Mouse (Mus musculus) limb, embryonic 15.5 days (tissue): Measurements from ENCODE around the gene Spx. TPM values are rescaled to one million over a fixed set of nuclear protein-coding genes. Genes with fewer than 3 reads are reported as not detected.

Experiments
- ATAC-seq: fragments of 200-750 bp; cut with Nextera tagmentation; 2 replicates; pipeline ENCODE4 v1.8.0; 2017; ENCODE audit warnings: low read depth, moderate TSS enrichment; ENCODE audit not compliant: insufficient number of reproducible peaks, low FRiP score, low TSS enrichment
- H3K27ac ChIP-seq: fragments of 300-500 bp; sonication (generic); 2 replicates; pipeline ENCODE4 v1.5.1; 2015; ENCODE audit warnings: moderate library complexity, mild to moderate bottlenecking, inconsistent platforms
- H3K27me3 ChIP-seq: fragments of 300-500 bp; sonication (generic); 2 replicates; pipeline ENCODE4 v1.6.1; 2015; ENCODE audit warnings: inconsistent platforms
- H3K36me3 ChIP-seq: fragments of 300-500 bp; sonication (generic); 2 replicates; pipeline ENCODE4 v1.6.1; 2015; ENCODE audit warnings: inconsistent platforms
- H3K4me1 ChIP-seq: fragments of 300-500 bp; sonication (generic); 2 replicates; pipeline ENCODE4 v1.6.1; 2015; ENCODE audit warnings: inconsistent platforms
- H3K4me2 ChIP-seq: fragments of 300-500 bp; sonication (generic); 2 replicates; pipeline ENCODE4 v1.6.1; 2015; ENCODE audit warnings: mild to moderate bottlenecking, inconsistent platforms
- H3K4me3 ChIP-seq: fragments of 300-500 bp; sonication (generic); 2 replicates; pipeline ENCODE4 v1.5.1; 2015; ENCODE audit warnings: mild to moderate bottlenecking, inconsistent platforms
- H3K9ac ChIP-seq: fragments of 300-500 bp; sonication (generic); 2 replicates; pipeline ENCODE4 v1.6.1; 2015; ENCODE audit warnings: inconsistent platforms
- H3K9me3 ChIP-seq: fragments of 300-500 bp; sonication (generic); 2 replicates; pipeline ENCODE4 v1.6.1; 2016; ENCODE audit warnings: inconsistent platforms
- WGBS: fragments of 180-500 bp; shearing (Covaris S2); methylation state at CpG from one replicate; pipeline ENCODE4 v1.1.7; 2015; 5-methylcytosine and 5-hydroxymethylcytosine counted together
- polyA plus RNA-seq: library from polyadenylated mRNA; unstranded; fragments of >200 nt; fragmentation: Nextera tagmentation; extraction: Ambion mirVana; gene quantifications from 2 replicates; pipeline ENCODE4 v1.2.1, GENCODE M21; 2015

Spx gene
- polyA plus RNA-seq, 1 experiment from 2014 or later, result 0.76 TPM

- H3K9ac ChIP-seq, result peak within 1 kb of the TSS; percentile 92
- H3K27me3 ChIP-seq, result no peaks in the 10 kb centered on the region
- H3K4me3 ChIP-seq, result peak within 1 kb of the TSS; percentile 96
- peaks cover 27% of the 10 kb centered on the region for H3K4me1 ChIP-seq
- peak within 1 kb of the TSS; percentile 74 for H3K27ac ChIP-seq
- H3K36me3 ChIP-seq, result no peaks in the 10 kb centered on the region
- no peaks in the 10 kb centered on the region for H3K9me3 ChIP-seq
- peak within 1 kb of the TSS; percentile 67 for H3K4me2 ChIP-seq
- WGBS, result under 1% methylated on average over 83 of the region's 87 CpGs
- peak; percentile 99 for ATAC-seq
Measured at GRCm38 (mm10) chr6:142387011-142387754, 26.1 kb upstream of the Spx start, which contains the start of the genes Recql and Golt1b. Recql (minus strand) TSS chr6:142387087. Golt1b (plus strand) TSS chr6:142387221.

GRCm38 (mm10) chr6:142387755-142388271, 25.4 kb upstream of the Spx start:
- Histone ChIP-seq H3K27me3 (no peaks in the 10 kb centered on the region), H3K9ac (peak overlapping the region; percentile 92), H3K4me1 (peaks cover 27% of the 10 kb centered on the region), H3K4me3 (peak overlapping the region; percentile 96), H3K36me3 (peaks cover 1% of the 10 kb centered on the region), H3K4me2 (peak overlapping the region; percentile 67), H3K27ac (peak overlapping the region; percentile 74; the same call in 1 of the 2 replicates), H3K9me3 (no peaks in the 10 kb centered on the region)
- ATAC-seq, result no peak
- WGBS, result 16% methylated on average over 8 of the region's 8 CpGs

GRCm38 (mm10) chr6:142389101-142389500, 24.1 kb upstream of the Spx start:
- ATAC-seq, result no peak
- Histone ChIP-seq H3K4me3 (no peak overlapping the region), H3K9ac (no peak overlapping the region), H3K4me2 (no peak overlapping the region), H3K27ac (no peak overlapping the region), H3K27me3 (no peaks in the 10 kb centered on the region), H3K4me1 (peaks cover 27% of the 10 kb centered on the region), H3K9me3 (no peaks in the 10 kb centered on the region), H3K36me3 (peaks cover 13% of the 10 kb centered on the region)
- WGBS, result 84% methylated on average over 2 of the region's 2 CpGs

- 69% methylated on average over 5 of the region's 5 CpGs for WGBS
- Histone ChIP-seq H3K9me3 (no peaks in the 10 kb centered on the region), H3K4me3 (no peak overlapping the region)
Measured at GRCm38 (mm10) chr6:142392312-142392711, 20.9 kb upstream of the Spx start.

DNA sequence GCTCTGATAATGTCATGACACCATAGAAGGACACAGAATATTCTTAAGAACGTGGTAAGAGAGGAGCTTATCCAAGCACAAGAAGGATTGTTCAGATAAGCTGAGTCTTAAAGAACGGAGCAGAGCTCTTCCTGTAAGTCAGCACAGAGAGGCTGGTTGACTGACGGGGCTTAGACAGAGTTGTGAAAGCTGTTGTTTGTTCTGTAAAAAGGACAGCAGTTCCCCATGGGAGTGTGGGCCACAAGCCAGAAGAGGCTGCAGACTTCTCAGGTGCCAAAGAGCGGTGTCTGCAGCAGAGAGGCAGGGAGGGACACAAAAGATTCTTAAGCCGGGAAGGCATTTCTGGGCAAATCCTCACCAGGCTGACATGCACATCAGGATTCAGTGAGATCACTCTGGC, 18.6 kb upstream of the Spx start:
- no peak for ATAC-seq

More at GRCm38 (mm10) chr6:142392312-142392711, 20.9 kb upstream of the Spx start:
- Histone ChIP-seq H3K36me3 (peaks cover 39% of the 10 kb centered on the region), H3K9ac (no peak overlapping the region), H3K27ac (no peak overlapping the region), H3K4me1 (peaks cover 21% of the 10 kb centered on the region), H3K4me2 (no peak overlapping the region), H3K27me3 (no peaks in the 10 kb centered on the region)
- no peak for ATAC-seq

DNA sequence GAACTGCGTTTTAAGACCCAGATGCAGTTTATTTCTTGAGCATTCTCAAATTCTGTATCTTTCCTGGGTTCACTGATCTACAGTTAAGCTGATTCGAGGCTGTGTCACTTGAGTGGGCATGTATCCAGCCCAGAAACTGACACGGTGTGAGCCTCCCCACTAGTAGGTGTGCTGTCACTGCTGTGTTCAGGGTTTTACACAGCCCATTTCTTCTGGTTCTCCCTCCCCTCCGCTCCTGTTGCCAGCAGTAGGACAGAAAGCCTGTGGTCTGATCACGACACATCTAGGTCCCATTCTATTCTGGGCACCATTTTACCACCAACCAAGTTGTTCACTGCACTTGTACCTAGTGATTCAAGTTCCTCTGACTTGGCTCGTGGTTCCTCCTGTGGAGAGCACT, 17.5 kb upstream of the Spx start:
- no peaks in the 10 kb centered on the region for H3K27me3 ChIP-seq
- H3K4me3 ChIP-seq, result no peak overlapping the region
- peaks cover 5% of the 10 kb centered on the region for H3K4me1 ChIP-seq
- H3K4me2 ChIP-seq, result no peak overlapping the region
- no peak overlapping the region for H3K27ac ChIP-seq
- H3K9me3 ChIP-seq, result no peaks in the 10 kb centered on the region
- no peak for ATAC-seq
- H3K36me3 ChIP-seq, result peaks cover 47% of the 10 kb centered on the region
- no peak overlapping the region for H3K9ac ChIP-seq
- WGBS, result 92% methylated on average over 6 of the region's 6 CpGs

More for the DNA sequence above, 18.6 kb upstream of the Spx start:
- no peaks in the 10 kb centered on the region for H3K27me3 ChIP-seq
- H3K4me1 ChIP-seq, result peaks cover 5% of the 10 kb centered on the region
- peaks cover 39% of the 10 kb centered on the region for H3K36me3 ChIP-seq
- H3K27ac ChIP-seq, result no peak overlapping the region
- H3K4me3 ChIP-seq, result no peak overlapping the region
- H3K9me3 ChIP-seq, result no peaks in the 10 kb centered on the region
- H3K9ac ChIP-seq, result no peak overlapping the region
- H3K4me2 ChIP-seq, result no peak overlapping the region
- 91% methylated on average over 5 of the region's 5 CpGs for WGBS

DNA sequence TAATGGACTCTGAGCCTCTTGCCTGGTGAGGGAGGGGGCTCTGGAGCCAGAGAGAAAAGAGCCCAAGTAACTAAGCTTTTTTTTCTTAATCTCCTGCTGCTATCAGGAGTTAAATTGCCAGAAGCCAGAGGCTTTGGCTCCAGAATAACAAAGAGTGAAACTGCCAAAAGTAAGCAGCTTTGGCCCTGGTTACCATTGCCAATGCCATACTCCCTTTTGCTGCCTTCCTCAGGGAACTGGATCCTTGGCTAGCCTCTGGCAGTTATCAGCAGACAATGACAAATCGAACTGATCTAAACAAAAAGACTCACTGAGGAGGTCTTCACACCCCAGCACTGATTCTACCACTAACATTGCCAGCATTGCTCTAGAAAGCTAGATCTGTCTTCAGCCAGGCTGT, 2.1 kb upstream of the Spx start:
- Histone ChIP-seq H3K4me1 (peaks cover 5% of the 10 kb centered on the region), H3K4me3 (no peak overlapping the region), H3K27ac (no peak overlapping the region), H3K36me3 (no peaks in the 10 kb centered on the region; the same call in 1 of the 2 replicates), H3K9ac (no peak overlapping the region), H3K4me2 (no peak overlapping the region), H3K9me3 (no peaks in the 10 kb centered on the region), H3K27me3 (peaks cover 24% of the 10 kb centered on the region)
- no peak for ATAC-seq
- 38% methylated on average over 1 of the region's 1 CpGs for WGBS

- no peak overlapping the region for H3K4me2 ChIP-seq
- no peak overlapping the region for H3K9ac ChIP-seq
- WGBS, result 13% methylated on average over 12 of the region's 12 CpGs
- no peak overlapping the region for H3K4me3 ChIP-seq
- H3K4me1 ChIP-seq, result peaks cover 5% of the 10 kb centered on the region
- H3K27ac ChIP-seq, result no peak overlapping the region
- H3K27me3 ChIP-seq, result peaks cover 24% of the 10 kb centered on the region
- peaks cover 3% of the 10 kb centered on the region; the same call in 1 of the 2 replicates for H3K36me3 ChIP-seq
- H3K9me3 ChIP-seq, result no peaks in the 10 kb centered on the region
- ATAC-seq, result no peak
Measured at GRCm38 (mm10) chr6:142413845-142414244, 604 bp downstream of the Spx start.

- Histone ChIP-seq H3K27ac (no peak overlapping the region), H3K36me3 (peaks cover 3% of the 10 kb centered on the region; the same call in 1 of the 2 replicates), H3K4me2 (peak overlapping the region; percentile 24; the same call in 1 of the 2 replicates), H3K9me3 (no peaks in the 10 kb centered on the region), H3K27me3 (peaks cover 24% of the 10 kb centered on the region), H3K4me3 (peak overlapping the region; percentile 11), H3K4me1 (peaks cover 5% of the 10 kb centered on the region), H3K9ac (no peak overlapping the region)
- WGBS, result under 1% methylated on average over 24 of the region's 24 CpGs
- no peak for ATAC-seq
Measured at GRCm38 (mm10) chr6:142414597-142414996, 1.4 kb downstream of the Spx start.

DNA sequence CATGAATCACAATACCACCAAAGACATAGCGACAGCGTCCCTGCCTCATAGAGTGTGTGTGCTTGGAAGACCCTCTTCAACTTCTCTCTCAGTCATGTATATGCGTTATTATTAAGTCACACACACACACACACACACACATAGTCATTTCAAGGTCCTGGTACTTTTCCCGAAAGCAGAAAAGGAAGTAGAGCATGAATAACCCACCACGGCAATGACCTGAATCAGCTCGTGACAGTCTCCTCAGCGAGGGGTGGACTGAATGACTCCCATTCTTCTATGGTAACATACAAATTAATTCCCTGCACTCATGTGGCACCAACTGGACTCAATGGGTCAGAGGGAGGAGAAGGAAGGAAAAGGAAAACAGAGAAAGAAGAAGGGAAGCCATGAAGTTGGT, 11.7 kb downstream of the Spx start:
- Histone ChIP-seq H3K9me3 (no peaks in the 10 kb centered on the region), H3K4me1 (no peaks in the 10 kb centered on the region), H3K27ac (no peak overlapping the region), H3K4me3 (no peak overlapping the region), H3K9ac (no peak overlapping the region), H3K27me3 (no peaks in the 10 kb centered on the region), H3K36me3 (no peaks in the 10 kb centered on the region), H3K4me2 (no peak overlapping the region)
- no peak for ATAC-seq
- 71% methylated on average over 7 of the region's 7 CpGs for WGBS

DNA sequence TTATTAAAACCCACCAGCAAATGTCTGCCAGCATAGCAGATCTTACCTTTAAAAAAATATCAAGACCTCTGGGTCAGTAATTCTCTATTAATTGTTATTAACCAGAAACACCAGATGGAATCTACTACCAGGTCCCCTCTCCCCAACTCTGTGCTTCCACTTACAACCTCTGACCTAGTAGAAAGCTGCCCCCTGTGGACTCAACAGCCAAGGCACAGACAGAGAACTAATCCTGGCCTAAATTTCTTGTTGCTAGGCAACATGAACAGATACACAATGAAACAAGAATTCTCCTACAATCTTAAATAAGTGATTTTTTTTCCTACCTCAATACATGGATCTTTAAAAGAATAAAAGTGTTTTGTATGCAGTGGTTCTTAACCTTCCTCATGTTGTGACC, 15.8 kb downstream of the Spx start:
- Histone ChIP-seq H3K9me3 (no peaks in the 10 kb centered on the region), H3K4me2 (no peak overlapping the region), H3K4me3 (no peak overlapping the region), H3K4me1 (no peaks in the 10 kb centered on the region), H3K27me3 (no peaks in the 10 kb centered on the region), H3K9ac (no peak overlapping the region), H3K36me3 (no peaks in the 10 kb centered on the region), H3K27ac (no peak overlapping the region)
- no peak for ATAC-seq

DNA sequence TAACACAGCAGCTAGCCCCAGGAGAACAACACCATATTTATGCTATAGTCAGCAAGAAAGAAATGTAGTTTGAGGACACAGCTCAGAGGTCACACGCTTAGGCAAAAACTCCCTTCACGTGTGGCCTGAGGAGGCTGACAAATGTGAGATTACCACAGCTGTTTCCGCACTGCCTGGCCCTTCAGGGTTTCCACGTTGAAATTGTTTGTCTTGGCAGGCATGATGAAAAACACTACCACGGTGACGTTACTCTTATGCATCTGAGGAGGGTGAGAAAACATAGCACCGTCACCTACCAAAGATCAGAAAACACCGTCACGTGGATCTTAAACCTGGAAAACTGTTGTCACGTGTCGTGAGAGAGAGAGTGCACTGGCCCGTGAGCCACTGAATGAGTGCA, 38.1 kb downstream of the Spx start:
- no peak for ATAC-seq
- no peaks in the 10 kb centered on the region for H3K36me3 ChIP-seq
- no peaks in the 10 kb centered on the region for H3K4me1 ChIP-seq
- no peak overlapping the region for H3K4me2 ChIP-seq
- H3K9ac ChIP-seq, result no peak overlapping the region
- no peak overlapping the region for H3K27ac ChIP-seq
- no peaks in the 10 kb centered on the region for H3K9me3 ChIP-seq
- no peak overlapping the region for H3K4me3 ChIP-seq
- 59% methylated on average over 12 of the region's 12 CpGs for WGBS
- no peaks in the 10 kb centered on the region for H3K27me3 ChIP-seq
